Mouse (Mus musculus) bone marrow macrophage, adult 2 months (primary cell): Measurements from ENCODE around the gene Ecm2. TPM values are rescaled to one million over a fixed set of nuclear protein-coding genes. Genes with fewer than 3 reads are reported as not detected.

ENCODE experiments used
- H3K27ac ChIP-seq: 2 replicates; pipeline ENCODE4 v1.5.1; 2012; ENCODE audit warnings: low read depth, low read length; ENCODE audit not compliant: insufficient read depth
- H3K4me1 ChIP-seq: 2 replicates; pipeline ENCODE4 v1.6.1; 2012; ENCODE audit warnings: low read length; ENCODE audit not compliant: control insufficient read depth, insufficient read depth
- H3K4me3 ChIP-seq: 2 replicates; pipeline ENCODE4 v1.5.1; 2012; ENCODE audit warnings: mild to moderate bottlenecking, low read length, moderate library complexity; ENCODE audit not compliant: insufficient read depth
- CTCF ChIP-seq: IDR thresholded peaks from 2 replicates; pipeline ENCODE4 v1.5.1; 2012; ENCODE audit warnings: low read depth, mild to moderate bottlenecking, low read length, moderate library complexity
- POLR2A ChIP-seq: IDR thresholded peaks from 2 replicates; pipeline ENCODE4 v1.6.1; 2012; ENCODE audit warnings: mild to moderate bottlenecking, low read depth, low read length, borderline replicate concordance
- polyA plus RNA-seq: library from polyadenylated mRNA; stranded (reverse); fragments of >200 nt; gene quantifications from 2 replicates; pipeline ENCODE4 v1.2.4, GENCODE M21; 2012; ENCODE audit not compliant: missing spikeins, insufficient read depth, insufficient read length

Ecm2 gene
- polyA plus RNA-seq, 1 experiment: not detected

DNA sequence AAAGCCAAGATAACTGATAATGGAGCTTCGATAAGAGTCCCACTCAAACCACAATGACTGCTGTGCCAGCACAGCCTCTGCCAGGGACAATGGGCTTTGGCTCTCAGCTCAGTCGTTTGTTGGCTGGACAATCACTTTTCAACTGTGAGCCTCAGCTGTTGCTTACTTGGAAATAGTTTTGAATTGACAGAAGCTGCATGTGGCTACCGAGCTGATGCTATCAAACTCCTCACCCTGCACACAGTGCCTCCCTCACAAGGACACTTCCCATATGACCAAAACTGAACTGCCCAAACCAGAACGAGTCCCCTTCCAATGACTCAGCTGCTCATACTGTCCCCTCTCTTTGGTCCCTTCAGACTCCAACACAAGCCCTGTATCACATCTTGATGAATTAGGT lies 33.8 kb upstream of the Ecm2 start:
- Histone ChIP-seq H3K4me1 (peaks cover 8% of the 10 kb centered on the region), H3K4me3 (no peak overlapping the region), H3K27ac (no peak overlapping the region)
- TF ChIP-seq POLR2A: no peak
- no peak for TF ChIP-seq CTCF

DNA sequence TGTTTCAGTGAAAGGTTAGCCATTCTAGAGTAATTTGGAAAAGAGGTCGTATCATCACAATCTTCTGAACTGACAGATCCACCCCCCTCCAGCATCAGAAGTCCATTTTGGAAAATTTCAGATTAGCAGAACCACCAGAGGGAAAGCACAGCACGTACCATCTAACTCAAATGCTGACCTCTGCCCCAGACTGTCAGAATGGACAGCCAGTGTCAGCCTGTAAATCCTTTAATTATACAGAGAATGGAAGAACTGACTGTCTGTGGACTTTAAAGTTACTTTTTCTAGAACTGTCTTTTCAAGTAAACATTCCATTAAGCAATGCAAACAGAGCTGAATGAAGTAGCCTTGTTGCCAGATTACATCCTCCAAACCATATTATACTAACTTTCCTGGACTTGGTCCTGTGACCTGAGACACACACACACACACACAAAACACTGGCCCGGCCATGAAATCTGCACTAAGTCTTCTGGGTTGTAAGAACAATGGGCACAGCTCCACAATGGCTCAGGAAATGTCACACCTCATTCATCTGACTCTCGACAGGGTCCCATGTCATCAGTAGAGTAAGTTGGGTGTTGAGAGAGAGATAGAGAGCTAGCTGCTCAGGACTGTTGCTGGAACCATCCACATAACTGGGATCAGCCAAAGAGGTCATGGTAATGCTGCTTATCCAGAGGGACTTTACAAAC lies 32.5 kb upstream of the Ecm2 start:
- no peak overlapping the region for H3K4me3 ChIP-seq

DNA sequence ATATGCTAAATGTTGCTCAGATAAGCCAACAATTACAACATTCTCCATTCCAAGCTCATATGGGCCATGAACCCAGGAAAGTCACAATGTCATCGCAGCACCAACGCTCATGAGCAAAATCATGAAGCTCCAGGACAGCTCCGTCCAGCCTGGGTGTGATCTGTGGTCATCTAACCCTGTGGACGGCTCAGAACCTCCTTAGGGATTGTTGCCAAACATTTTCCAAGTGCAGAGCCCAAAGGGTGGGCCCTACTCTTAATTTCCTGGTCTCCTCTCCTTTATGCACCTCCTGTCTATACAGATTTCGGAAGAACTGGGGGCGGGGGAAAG lies 32.0 kb upstream of the Ecm2 start:
- H3K4me3 ChIP-seq: no peak overlapping the region
- peaks cover 8% of the 10 kb centered on the region for H3K4me1 ChIP-seq
- TF ChIP-seq POLR2A (no peak), CTCF (no peak)
- H3K27ac ChIP-seq: no peak overlapping the region

More for the DNA sequence above, 32.5 kb upstream of the Ecm2 start:
- Histone ChIP-seq H3K4me1 (peaks cover 8% of the 10 kb centered on the region), H3K27ac (no peak overlapping the region)
- TF ChIP-seq POLR2A (no peak), CTCF (no peak)

DNA sequence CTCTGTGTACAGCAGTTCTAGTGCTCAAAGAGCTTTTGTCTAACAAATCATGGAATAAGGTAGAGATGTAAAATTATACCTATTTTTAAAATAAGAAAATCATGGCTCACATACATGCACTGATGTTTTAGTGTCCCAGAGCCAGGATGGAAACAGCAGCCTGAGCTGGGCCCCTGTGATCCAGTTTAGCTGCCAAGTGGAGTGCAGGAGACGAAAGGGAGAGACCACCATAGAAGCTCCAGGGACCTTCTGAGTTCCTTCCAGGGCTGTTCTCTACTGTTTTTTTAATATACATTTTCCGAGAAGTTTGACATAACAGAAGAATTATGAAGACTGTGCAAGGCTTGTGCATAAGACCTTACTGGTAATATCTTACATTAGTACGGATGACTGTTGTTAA lies 26.7 kb upstream of the Ecm2 start:
- TF ChIP-seq CTCF (no peak), POLR2A (no peak)
- no peaks in the 10 kb centered on the region for H3K4me1 ChIP-seq
- no peak overlapping the region for H3K27ac ChIP-seq
- H3K4me3 ChIP-seq: no peak overlapping the region

DNA sequence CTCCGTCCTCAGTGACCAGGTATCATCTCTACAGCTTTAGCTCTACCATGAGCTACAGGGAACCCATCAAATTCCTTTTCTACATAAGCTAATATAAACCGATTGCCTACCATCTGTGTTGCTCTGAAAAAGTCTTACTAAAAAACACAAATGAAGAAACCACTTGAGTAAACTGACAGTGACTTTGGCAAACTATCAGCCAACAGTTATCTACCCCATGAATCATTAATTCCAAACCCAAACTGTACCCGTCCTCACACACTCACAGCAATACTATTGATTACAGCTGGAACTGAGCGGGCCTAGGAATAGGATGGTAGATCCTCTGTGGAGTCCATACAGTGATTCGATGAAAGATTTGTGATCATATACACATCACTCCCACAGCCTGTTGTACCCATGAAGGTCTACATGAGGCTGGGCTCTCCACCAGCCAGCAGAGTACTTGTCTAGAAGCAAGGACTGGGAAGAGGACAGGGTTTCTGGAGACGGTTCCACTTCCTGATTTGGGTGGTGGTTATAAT lies 25.7 kb upstream of the Ecm2 start:
- no peak for TF ChIP-seq POLR2A
- TF ChIP-seq CTCF: no peak
- Histone ChIP-seq H3K27ac (no peak overlapping the region), H3K4me1 (no peaks in the 10 kb centered on the region), H3K4me3 (no peak overlapping the region)

DNA sequence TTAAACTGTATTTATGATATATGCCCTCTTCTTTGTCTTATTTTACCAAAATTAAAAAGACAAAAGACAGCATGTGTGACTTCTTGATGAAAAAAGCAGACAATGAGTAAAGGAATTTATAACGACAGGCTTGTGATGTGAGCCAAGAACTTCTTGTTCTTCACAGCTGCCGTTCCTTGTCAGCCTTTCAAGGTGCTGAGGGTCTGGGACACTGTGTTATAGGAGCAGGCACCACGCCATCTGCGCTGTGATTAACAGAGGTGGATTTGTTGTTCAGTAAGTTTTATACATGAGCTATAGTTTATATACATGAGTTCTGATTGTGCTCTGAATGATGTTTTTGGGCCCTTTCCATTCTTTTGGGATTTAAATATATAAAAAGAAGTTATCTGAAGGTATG lies 25.2 kb upstream of the Ecm2 start:
- TF ChIP-seq CTCF (no peak), POLR2A (no peak)
- Histone ChIP-seq H3K4me3 (no peak overlapping the region), H3K27ac (no peak overlapping the region), H3K4me1 (no peaks in the 10 kb centered on the region)

DNA sequence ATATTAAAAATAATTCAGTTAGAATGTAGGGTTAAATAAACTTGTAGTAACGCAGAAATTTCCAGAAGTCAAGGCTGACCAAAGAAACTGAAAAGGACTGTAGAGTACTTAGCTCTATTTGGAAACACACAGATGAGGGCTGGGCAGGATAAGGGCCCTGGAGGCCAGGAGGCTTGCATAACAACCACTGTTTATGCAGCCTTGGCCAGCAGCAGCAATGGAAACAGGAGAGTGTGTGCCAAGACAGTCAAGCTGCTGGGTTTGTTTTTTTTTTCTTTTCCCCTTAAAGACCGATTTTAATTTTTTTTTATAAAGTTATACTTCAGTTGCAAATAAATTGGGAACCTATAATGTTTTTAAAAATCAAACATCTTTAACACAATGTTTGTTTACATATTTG lies 24.6 kb upstream of the Ecm2 start:
- Histone ChIP-seq H3K4me1 (no peaks in the 10 kb centered on the region), H3K4me3 (no peak overlapping the region), H3K27ac (no peak overlapping the region)
- TF ChIP-seq POLR2A: no peak
- TF ChIP-seq CTCF: no peak

DNA sequence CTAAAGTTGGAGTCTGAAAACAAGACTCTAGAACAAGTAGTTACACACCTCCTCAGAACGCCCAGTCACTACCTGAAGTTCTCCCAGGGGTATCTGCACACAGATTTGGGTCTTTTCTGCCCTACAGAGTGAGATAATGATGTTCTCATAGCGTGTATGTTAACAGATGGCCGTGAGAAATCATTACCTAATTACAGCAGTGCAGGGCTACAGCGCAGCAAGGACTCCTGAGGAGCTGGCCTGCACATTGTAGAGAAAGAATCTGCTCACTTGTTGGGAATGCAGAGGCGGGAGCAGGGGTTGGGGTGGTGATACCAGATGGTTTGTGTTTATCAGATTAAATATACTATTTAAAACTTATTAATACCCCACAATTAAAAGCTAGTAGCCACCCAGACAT lies 24.1 kb upstream of the Ecm2 start:
- no peaks in the 10 kb centered on the region for H3K4me1 ChIP-seq
- TF ChIP-seq CTCF: no peak
- TF ChIP-seq POLR2A: no peak
- no peak overlapping the region for H3K27ac ChIP-seq

DNA sequence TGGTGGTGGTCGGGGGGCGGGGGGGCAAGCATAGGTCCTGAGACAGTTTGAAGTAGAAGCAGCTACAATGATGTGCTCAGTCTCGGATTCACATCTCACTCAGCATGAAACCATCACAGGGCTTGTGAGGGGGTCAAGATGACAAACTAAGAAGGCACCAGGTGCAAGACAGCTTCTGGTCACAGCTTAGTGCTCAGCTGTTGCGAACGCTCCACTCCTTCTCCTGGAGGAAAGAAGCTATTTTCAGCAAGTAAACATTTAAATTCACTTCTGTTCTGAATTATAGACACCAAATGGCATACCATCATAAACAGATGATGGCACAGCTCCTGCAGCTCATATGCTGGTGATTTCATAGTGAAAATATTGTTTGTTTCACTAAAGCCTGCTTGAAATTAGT lies 19.2 kb upstream of the Ecm2 start:
- no peaks in the 10 kb centered on the region for H3K4me1 ChIP-seq
- no peak overlapping the region for H3K27ac ChIP-seq
- no peak overlapping the region for H3K4me3 ChIP-seq
- TF ChIP-seq CTCF (no peak), POLR2A (no peak)

More for the DNA sequence above, 24.1 kb upstream of the Ecm2 start:
- H3K4me3 ChIP-seq: no peak overlapping the region

DNA sequence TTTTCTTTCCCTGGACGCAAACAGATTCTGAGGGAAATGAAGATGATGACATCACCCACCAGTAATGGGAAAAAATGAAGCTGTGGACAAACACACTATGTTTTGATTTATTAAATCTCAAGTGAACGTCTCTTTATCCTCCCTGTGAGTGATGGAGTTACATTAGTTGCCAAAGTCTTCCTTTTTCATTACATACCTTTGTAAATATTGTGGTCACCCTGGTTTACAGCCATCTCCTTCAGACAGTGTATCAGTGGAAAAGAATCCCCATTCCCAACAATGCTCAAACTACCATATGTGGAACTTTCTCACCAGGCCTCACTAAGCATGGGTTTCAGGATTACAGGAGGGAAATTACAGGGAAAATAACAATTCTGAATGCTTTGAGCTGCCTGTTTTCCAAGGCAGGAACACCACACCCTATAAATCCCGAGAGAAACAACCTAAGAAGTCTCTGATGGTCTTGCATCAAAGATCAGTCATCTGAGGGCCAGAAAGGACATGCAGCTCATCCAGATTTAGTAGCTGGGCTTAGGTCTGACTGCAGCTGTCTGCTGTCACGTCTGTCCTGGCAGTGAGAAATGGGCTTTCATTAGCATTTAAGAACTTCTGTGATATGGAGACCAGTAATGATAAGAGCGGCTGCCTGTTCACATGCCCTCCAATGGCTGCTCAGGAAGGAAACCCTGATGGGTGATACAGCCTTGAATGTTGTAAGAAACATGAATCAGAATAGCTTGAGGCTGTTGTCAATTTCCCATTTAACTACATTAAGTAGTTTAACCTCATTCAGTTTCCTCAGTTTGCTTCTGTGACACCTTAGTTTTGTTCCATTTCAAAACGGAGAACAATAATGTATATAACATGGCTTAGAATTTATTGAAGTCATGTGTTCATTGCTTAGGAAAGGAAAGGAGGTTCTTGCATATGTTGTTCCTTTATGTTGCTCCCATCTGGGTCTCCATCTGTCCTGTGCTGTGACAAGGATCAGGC lies 11.9 kb upstream of the Ecm2 start, which contains the start of gene Tes3-ps:
Gene Tes3-ps (plus strand): TSS at position 943 of the 993 bp plus-strand sequence.
- H3K27ac ChIP-seq: no peak within 1 kb of the TSS

More for the DNA sequence above, 11.9 kb upstream of the Ecm2 start, which contains the start of gene Tes3-ps:
- no peaks in the 10 kb centered on the region for H3K4me1 ChIP-seq
- no peak within 1 kb of the TSS for H3K4me3 ChIP-seq
- TF ChIP-seq POLR2A (no peak), CTCF (no peak)
